Mouse (Mus musculus): ENCODE data around the gene Zfp568. TPM values are rescaled to one million over a fixed set of nuclear protein-coding genes. Genes with fewer than 3 reads are reported as not detected.

Gene Zfp568
- polyA plus RNA-seq (2012; rRNA removed) = 3.3 and 4.2 TPM in 2 replicates

DNA sequence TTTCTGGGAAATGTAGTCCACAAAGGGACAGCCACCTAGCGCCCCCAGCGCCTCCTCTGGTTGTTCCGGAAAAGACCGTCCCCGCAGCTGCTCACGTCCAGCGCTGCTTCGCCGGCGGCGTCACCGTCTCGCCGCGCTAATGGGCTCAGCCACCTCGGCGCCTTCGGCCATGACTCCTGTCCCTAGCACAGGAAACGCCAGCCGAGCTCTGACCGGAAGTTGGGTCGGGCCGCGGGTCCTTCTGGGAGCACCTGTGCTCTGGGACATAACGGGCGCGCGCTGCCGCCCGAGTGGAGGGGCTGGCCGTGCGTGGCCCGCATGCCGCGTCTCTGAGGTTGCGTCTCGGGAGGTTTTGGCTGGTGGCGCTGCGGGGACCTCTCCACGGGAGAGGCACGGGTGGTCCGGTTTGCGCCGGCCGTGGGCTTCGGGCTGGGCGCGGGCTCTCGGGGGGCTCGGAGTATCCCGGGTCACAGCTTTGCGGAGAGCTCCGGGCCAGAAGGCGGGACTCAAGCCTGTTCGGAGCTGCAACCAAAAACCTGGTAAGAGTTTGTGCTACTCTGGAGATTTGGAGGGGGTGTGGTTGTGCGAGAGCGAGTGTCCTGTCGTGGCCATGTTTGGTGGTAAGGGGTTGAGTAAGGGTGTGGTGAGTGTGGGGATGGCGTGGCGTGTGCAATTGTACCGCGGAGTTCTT is at the start of gene Zfp568:
Gene Zfp568 (plus strand): TSS at position 266 of the 691 bp plus-strand sequence.
- under 1% methylated on average over 61 of the region's 62 CpGs for WGBS
- no peaks in the 10 kb centered on the region for H3K4me1 ChIP-seq (ENCODE audit: control insufficient read depth, insufficient read depth, low read length)
- peak; percentile 21; the same call in 1 of the 2 replicates for TF ChIP-seq CTCF (IDR thresholded peaks at IDR 0.05; ENCODE audit: borderline replicate concordance, insufficient read depth, low read depth, low read length)
- peak; percentile 97 for TF ChIP-seq POLR2A (IDR thresholded peaks at IDR 0.05; ENCODE audit: borderline replicate concordance, insufficient read depth, low read length)
- DNase-seq = peak; percentile 94
- H3K27me3 ChIP-seq (ENCODE audit: control insufficient read depth, insufficient read depth, low read length) = no peaks in the 10 kb centered on the region
- peak within 1 kb of the TSS; percentile 88 for H3K4me3 ChIP-seq (replicated peaks; ENCODE audit: insufficient read depth, low read depth, low read length)
- H3K27ac ChIP-seq (ENCODE audit: insufficient read depth, low read length) = peak within 1 kb of the TSS; percentile 52

DNA sequence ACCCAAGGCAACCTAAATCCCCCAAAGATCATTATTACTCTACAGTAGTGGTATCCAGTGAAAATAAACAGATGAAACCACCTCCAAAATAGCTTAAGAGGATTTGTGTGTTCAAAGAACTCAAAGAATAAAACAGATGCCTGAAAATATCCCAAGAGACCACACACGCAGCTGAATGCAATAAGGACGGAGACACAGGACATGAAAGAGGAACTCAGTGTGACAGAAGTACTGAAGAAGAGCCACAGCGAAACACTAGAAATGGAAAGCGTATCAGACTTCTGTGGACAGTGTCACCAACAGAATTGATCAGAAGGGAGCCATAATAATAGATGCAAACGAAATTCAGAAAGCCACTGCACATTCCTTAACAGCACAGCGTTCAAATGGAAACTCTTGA is 44.9 kb upstream of the Zfp568 start:
- WGBS = 78% methylated on average over 6 of the region's 6 CpGs
- no peak for DNase-seq
- Histone ChIP-seq H3K27me3 (ENCODE audit: control insufficient read depth, insufficient read depth, low read length) (no peaks in the 10 kb centered on the region), H3K4me1 (ENCODE audit: control insufficient read depth, insufficient read depth, low read length) (no peaks in the 10 kb centered on the region; the same call in 1 of the 2 replicates), H3K4me3 (replicated peaks; ENCODE audit: insufficient read depth, low read depth, low read length) (no peak overlapping the region), H3K27ac (ENCODE audit: insufficient read depth, low read length) (no peak overlapping the region)
- TF ChIP-seq CTCF (IDR thresholded peaks at IDR 0.05; ENCODE audit: borderline replicate concordance, insufficient read depth, low read depth, low read length) (no peak), POLR2A (IDR thresholded peaks at IDR 0.05; ENCODE audit: borderline replicate concordance, insufficient read depth, low read length) (no peak)

DNA sequence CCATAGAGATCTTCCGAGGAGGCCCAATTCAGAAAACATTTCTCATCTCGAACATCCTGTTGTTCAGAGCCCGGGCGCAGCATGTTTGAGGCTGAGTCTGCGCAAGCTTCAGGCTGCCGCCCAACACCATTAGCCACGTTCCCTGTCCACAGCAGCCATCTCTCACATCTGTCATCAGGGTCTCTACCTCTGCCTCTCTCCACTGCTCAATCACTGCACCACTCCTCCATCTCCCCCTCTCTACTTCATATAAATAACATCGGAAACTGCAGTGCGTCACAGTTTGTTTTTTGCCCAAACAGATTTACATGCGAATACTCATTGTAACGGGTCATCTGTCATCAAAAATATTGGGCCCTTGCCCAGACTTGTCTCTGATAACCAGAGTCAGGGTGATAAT is 42.7 kb upstream of the Zfp568 start:
- 72% methylated on average over 11 of the region's 11 CpGs for WGBS
- no peak for TF ChIP-seq CTCF (IDR thresholded peaks at IDR 0.05; ENCODE audit: borderline replicate concordance, insufficient read depth, low read depth, low read length)
- TF ChIP-seq POLR2A (IDR thresholded peaks at IDR 0.05; ENCODE audit: borderline replicate concordance, insufficient read depth, low read length) = no peak
- Histone ChIP-seq H3K27ac (ENCODE audit: insufficient read depth, low read length) (no peak overlapping the region), H3K27me3 (ENCODE audit: control insufficient read depth, insufficient read depth, low read length) (no peaks in the 10 kb centered on the region), H3K4me1 (ENCODE audit: control insufficient read depth, insufficient read depth, low read length) (no peaks in the 10 kb centered on the region; the same call in 1 of the 2 replicates), H3K4me3 (replicated peaks; ENCODE audit: insufficient read depth, low read depth, low read length) (no peak overlapping the region)
- no peak for DNase-seq

DNA sequence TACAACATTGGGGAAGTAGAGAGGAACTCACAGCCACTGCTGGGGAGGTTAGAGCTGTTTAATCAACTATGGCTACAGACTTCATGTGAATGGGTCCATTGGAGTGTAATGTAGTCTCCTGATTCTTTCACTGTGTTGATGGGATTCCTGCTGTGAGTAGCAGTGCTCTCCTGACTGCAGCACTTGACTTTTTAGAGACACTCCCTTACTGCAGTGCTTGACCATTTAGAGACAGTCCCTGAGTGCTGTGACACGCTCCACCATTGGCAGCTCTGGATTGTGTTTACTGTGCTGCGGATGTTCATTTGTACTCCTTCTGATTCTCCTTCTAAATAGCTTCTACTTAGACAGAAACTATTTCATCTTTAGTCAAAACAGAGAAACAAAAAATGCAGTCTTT is 41.0 kb upstream of the Zfp568 start:
- Histone ChIP-seq H3K27me3 (ENCODE audit: control insufficient read depth, insufficient read depth, low read length) (no peaks in the 10 kb centered on the region), H3K4me3 (replicated peaks; ENCODE audit: insufficient read depth, low read depth, low read length) (no peak overlapping the region), H3K27ac (ENCODE audit: insufficient read depth, low read length) (no peak overlapping the region), H3K4me1 (ENCODE audit: control insufficient read depth, insufficient read depth, low read length) (no peaks in the 10 kb centered on the region; the same call in 1 of the 2 replicates)
- WGBS = 47% methylated on average over 2 of the region's 2 CpGs
- TF ChIP-seq CTCF (IDR thresholded peaks at IDR 0.05; ENCODE audit: borderline replicate concordance, insufficient read depth, low read depth, low read length) (no peak), POLR2A (IDR thresholded peaks at IDR 0.05; ENCODE audit: borderline replicate concordance, insufficient read depth, low read length) (no peak)
- DNase-seq = no peak

DNA sequence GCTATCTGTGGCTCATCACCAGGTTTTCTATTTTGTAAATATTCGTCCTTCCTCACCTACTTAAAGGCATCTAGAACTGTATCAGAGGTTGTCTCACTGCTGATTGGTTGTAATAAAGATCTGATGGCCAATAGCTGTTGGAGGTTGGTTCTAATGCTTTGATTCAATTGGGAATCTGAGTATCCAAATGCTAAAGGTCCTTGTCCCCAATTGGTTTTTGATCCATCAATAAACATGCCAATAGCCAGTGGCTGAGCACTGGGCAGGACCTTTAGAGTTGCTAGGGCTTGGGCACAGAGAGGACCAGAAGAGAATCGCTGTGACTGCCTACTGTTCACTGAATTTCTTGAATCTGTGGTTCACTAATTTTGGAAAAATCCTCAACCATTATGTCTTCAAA is 40.0 kb upstream of the Zfp568 start:
- WGBS = 78% methylated on average over 2 of the region's 2 CpGs
- no peak for DNase-seq
- no peak overlapping the region for H3K27ac ChIP-seq (ENCODE audit: insufficient read depth, low read length)
- no peaks in the 10 kb centered on the region; the same call in 1 of the 2 replicates for H3K4me1 ChIP-seq (ENCODE audit: control insufficient read depth, insufficient read depth, low read length)
- TF ChIP-seq CTCF (IDR thresholded peaks at IDR 0.05; ENCODE audit: borderline replicate concordance, insufficient read depth, low read depth, low read length) (no peak), POLR2A (IDR thresholded peaks at IDR 0.05; ENCODE audit: borderline replicate concordance, insufficient read depth, low read length) (no peak)
- no peaks in the 10 kb centered on the region for H3K27me3 ChIP-seq (ENCODE audit: control insufficient read depth, insufficient read depth, low read length)
- no peak overlapping the region for H3K4me3 ChIP-seq (replicated peaks; ENCODE audit: insufficient read depth, low read depth, low read length)

DNA sequence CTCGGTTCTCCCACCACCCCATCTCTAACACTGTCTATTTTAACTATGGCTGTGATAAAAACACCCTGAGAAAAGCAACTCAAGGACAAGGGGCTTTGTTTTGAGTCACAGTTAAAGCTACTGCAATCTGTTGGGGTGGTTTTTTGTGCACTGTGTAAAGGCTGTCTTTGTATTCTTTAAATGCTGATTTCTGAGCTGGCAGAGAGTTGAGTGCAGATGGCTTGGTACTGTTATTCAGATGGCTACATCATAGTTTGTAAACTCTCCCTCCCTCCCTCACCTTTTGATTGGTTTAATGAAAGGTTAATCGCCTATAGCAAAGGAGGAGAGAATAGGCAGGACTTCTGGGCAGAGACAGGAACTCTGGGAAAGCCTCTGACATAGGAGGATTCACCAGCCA is 39.6 kb upstream of the Zfp568 start:
- no peak for DNase-seq
- H3K4me3 ChIP-seq (replicated peaks; ENCODE audit: insufficient read depth, low read depth, low read length) = no peak overlapping the region
- WGBS = 76% methylated on average over 2 of the region's 2 CpGs
- no peak overlapping the region for H3K27ac ChIP-seq (ENCODE audit: insufficient read depth, low read length)
- TF ChIP-seq CTCF (IDR thresholded peaks at IDR 0.05; ENCODE audit: borderline replicate concordance, insufficient read depth, low read depth, low read length) (no peak), POLR2A (IDR thresholded peaks at IDR 0.05; ENCODE audit: borderline replicate concordance, insufficient read depth, low read length) (no peak)
- H3K27me3 ChIP-seq (ENCODE audit: control insufficient read depth, insufficient read depth, low read length) = no peaks in the 10 kb centered on the region
- H3K4me1 ChIP-seq (ENCODE audit: control insufficient read depth, insufficient read depth, low read length) = no peaks in the 10 kb centered on the region; the same call in 1 of the 2 replicates

DNA sequence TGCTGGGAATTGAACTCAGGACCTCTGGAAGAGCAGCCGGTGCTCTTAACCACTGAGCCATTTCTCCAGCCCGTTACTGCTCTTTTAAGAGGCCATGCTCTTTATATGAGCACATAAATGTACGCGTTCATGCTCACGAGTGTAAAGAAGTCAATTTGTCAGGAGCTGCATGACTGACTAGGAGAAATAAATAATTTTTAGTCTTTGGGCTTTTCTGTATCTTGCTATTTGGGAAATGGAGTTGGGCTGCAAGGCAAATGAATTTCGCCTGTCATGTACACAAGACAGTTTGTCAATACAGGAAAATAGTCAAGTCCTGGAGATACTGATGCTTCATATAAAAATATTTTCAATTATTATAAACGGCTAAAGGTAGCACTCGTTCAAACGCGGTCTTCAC is 30.7 kb upstream of the Zfp568 start:
- Histone ChIP-seq H3K27ac (ENCODE audit: insufficient read depth, low read length) (peak overlapping the region; percentile 83; the same call in 1 of the 2 replicates), H3K27me3 (ENCODE audit: control insufficient read depth, insufficient read depth, low read length) (no peaks in the 10 kb centered on the region), H3K4me1 (ENCODE audit: control insufficient read depth, insufficient read depth, low read length) (no peaks in the 10 kb centered on the region), H3K4me3 (replicated peaks; ENCODE audit: insufficient read depth, low read depth, low read length) (peak overlapping the region; percentile 50)
- DNase-seq = no peak
- 21% methylated on average over 10 of the region's 10 CpGs for WGBS
- TF ChIP-seq POLR2A (IDR thresholded peaks at IDR 0.05; ENCODE audit: borderline replicate concordance, insufficient read depth, low read length) = no peak
- no peak for TF ChIP-seq CTCF (IDR thresholded peaks at IDR 0.05; ENCODE audit: borderline replicate concordance, insufficient read depth, low read depth, low read length)

All from cerebellum, adult 2 months (tissue).